Mouse (Mus musculus): ENCODE data around the gene Drd2.

DNA sequence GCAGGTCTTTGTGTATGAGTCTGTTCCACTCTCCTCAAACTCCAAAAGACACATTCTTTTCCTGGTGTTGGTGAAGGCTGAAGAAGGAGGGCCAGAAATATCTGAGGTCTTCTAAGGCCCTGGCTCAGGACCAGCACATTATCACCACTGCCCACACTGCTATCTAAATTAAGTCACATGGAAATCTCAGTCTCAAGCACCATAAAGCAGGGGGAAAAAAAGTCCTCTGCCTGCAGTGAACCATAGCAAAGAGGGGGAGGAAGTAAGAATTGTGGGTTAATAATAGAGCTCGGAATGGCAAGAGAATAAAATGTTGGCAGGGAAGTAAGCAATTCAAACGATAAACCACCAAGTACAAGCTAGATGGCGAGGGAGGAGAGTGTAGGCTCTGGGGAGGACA lies 32.9 kb upstream of the Drd2 start:
- no peak for TF ChIP-seq POLR2A (IDR thresholded peaks at IDR 0.05; ENCODE audit: low read depth, low read length)
- TF ChIP-seq CTCF (IDR thresholded peaks at IDR 0.05; ENCODE audit: borderline replicate concordance, insufficient read depth, low read length): no peak
